Mouse (Mus musculus) cortical plate, adult 2 months (tissue): Measurements from ENCODE around the gene Tmem45b. TPM values are rescaled to one million over a fixed set of nuclear protein-coding genes. Genes with fewer than 3 reads are reported as not detected.

Experiments used
- H3K27ac ChIP-seq: fragments of 200-500 bp; 2 replicates; pipeline ENCODE4 v1.5.1; 2012; ENCODE audit warnings: low read length, control low read depth, inconsistent platforms; ENCODE audit not compliant: insufficient read depth
- H3K4me1 ChIP-seq: fragments of 200-500 bp; 2 replicates; pipeline ENCODE4 v1.6.1; 2011; ENCODE audit warnings: low read length; ENCODE audit not compliant: control insufficient read depth, insufficient read depth
- H3K4me3 ChIP-seq: fragments of 200-500 bp; 2 replicates; pipeline ENCODE4 v1.5.1; 2011; ENCODE audit warnings: mild to moderate bottlenecking, low read length, control low read depth; ENCODE audit not compliant: insufficient read depth
- CTCF ChIP-seq: fragments of 200-500 bp; IDR thresholded peaks from 2 replicates; pipeline ENCODE4 v1.5.1; 2011; ENCODE audit warnings: mild to moderate bottlenecking, control low read depth, low read length; ENCODE audit not compliant: insufficient read depth; ENCODE audit errors: extremely low read depth
- POLR2A ChIP-seq: fragments of 200-500 bp; IDR thresholded peaks from 2 replicates; pipeline ENCODE4 v1.6.1; 2011; ENCODE audit warnings: mild to moderate bottlenecking, low read length, control low read depth; ENCODE audit not compliant: insufficient read depth; ENCODE audit errors: extremely low read depth
- polyA plus RNA-seq: library from polyadenylated mRNA; depleted of rRNA; stranded (reverse); fragments of >200 nt; gene quantifications from 2 replicates; pipeline ENCODE4 v1.2.3, GENCODE M21; 2012; rRNA removed

Gene Tmem45b
- polyA plus RNA-seq, 1 experiment: 0.23 TPM

GRCm38 (mm10) chr9:31376661-31377060 is 87.6 kb downstream of the Tmem45b start:
- Histone ChIP-seq H3K4me3 (no peak overlapping the region), H3K27ac (no peak overlapping the region), H3K4me1 (no peaks in the 10 kb centered on the region)
- TF ChIP-seq POLR2A (no peak), CTCF (no peak)

Other genes starting within 250 kb of the Tmem45b start
- 18.1 and 19.0 TPM in 2 replicates for gene Prdm10, start 183.9 kb downstream of the Tmem45b start, polyA plus RNA-seq
- 26.9 and 28.4 TPM in 2 replicates for gene Nfrkb, start 78.3 kb downstream of the Tmem45b start, polyA plus RNA-seq